Mouse (Mus musculus): Measurements from ENCODE around the gene Prtn3.
A peak's percentile ranks its signal among the peaks of the same experiment; 100 is the strongest.

DNA sequence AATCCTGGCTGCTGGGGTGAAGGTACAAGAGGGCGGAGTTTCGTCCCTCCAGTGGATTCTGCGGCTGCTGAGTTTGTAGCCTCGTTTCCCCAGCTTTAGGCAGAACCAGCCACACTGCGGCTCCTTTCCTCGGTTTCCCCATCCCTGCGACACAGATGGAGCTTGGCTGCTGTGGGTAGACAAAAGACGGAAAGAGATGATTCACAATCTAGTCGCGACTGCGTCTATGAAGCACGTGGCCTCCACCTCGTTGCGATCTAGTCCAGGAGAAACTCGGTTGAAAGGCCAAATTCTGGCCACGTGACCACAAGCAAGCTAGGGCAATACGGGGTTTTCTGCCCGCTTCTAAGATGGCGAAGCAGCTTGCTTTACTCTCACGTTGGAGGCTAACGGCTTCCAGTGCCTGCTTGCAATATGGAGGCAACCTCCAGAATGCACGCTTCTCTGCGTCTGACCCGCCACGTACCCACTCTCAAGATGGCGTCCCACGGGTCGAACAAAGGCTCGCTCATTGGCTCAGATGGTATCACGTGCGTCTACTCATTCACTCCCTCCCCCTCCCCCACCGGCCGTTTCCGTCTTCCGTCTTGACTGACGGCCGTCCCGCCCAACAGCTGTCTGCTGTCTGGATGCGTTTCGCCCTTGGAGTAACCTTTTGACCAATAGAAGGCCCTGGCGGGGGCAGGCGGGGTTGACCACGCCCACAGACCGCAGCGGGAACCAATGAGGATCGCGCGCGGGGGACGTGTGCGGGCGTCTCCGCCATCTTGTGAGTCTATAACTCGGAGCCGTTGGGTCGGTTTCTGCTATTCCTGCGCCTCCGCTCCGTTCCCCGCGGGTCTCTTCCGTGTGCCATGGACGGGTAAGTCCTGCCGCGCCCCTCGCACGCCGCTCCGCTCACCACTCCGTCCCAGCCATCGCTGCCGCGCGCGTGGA is 20.1 kb upstream of the Prtn3 start, which contains the start of gene Ptbp1:
- TF ChIP-seq CHD2 (IDR thresholded peaks at IDR 0.05; ENCODE audit: low read depth, low read length) (peak; percentile 89), HCFC1 (IDR thresholded peaks at IDR 0.05; ENCODE audit: borderline replicate concordance, insufficient read depth, low read length) (peak; percentile 84), MAFK (IDR thresholded peaks at IDR 0.05; ENCODE audit: insufficient read depth, low read depth, low read length) (no peak), ZNF384 (IDR thresholded peaks at IDR 0.05; ENCODE audit: low read depth, low read length) (no peak), ZC3H11A (IDR thresholded peaks at IDR 0.05; ENCODE audit: borderline replicate concordance, low read depth, low read length) (no peak)

Data from ES-E14 (cell line).